Mouse (Mus musculus) liver, embryonic 14.5 days (tissue): Measurements from ENCODE around the gene Xbp1. TPM values are rescaled to one million over a fixed set of nuclear protein-coding genes. Genes with fewer than 3 reads are reported as not detected.

Source experiments
- ATAC-seq: fragments of 200-750 bp; cut with Nextera tagmentation; 2 replicates; pipeline ENCODE4 v1.8.0; 2017; ENCODE audit warnings: moderate number of reproducible peaks, mild to moderate bottlenecking, moderate library complexity; ENCODE audit not compliant: insufficient read depth
- DNase-seq, 3 experiments: peaks; one replicate each; pipeline ENCODE4 v3.0.0-alpha.2; 2012 to 2013; ENCODE audit warnings: low read depth in 3 of 3, low spot score in 3 of 3
- H3K27ac ChIP-seq: fragments of 300-500 bp; sonication (generic); 2 replicates; pipeline ENCODE4 v1.5.1; 2014; ENCODE audit warnings: moderate library complexity, mild to moderate bottlenecking, control low read depth, inconsistent platforms
- H3K27me3 ChIP-seq: fragments of 300-500 bp; sonication (generic); 2 replicates; pipeline ENCODE4 v1.6.1; 2014; ENCODE audit warnings: mild to moderate bottlenecking, low read length, moderate library complexity; ENCODE audit not compliant: control insufficient read depth, insufficient read depth
- H3K36me3 ChIP-seq: fragments of 300-500 bp; sonication (generic); replicated peaks from 2 replicates; pipeline ENCODE4 v1.6.1; 2014; ENCODE audit warnings: low read depth; ENCODE audit not compliant: control insufficient read depth, insufficient read depth
- H3K4me1 ChIP-seq, 2 experiments: fragments of 200-500 bp in 1 of 2; fragments of 300-500 bp in 1 of 2; sonication (generic) in 1 of 2; replicated peaks; 2 replicates each; pipeline ENCODE4 v1.6.1; 2012 to 2014; ENCODE audit warnings: antibody characterized with exemption in 1 of 2, inconsistent platforms in 1 of 2, low read length in 1 of 2; ENCODE audit not compliant: control insufficient read depth in 2 of 2, insufficient read depth in 2 of 2
- H3K4me2 ChIP-seq: fragments of 300-500 bp; sonication (generic); 2 replicates; pipeline ENCODE4 v1.6.1; 2014; ENCODE audit warnings: low read depth, mild to moderate bottlenecking, control low read depth, moderate library complexity
- H3K4me3 ChIP-seq, 2 experiments: fragments of 200-500 bp in 1 of 2; fragments of 300-500 bp in 1 of 2; sonication (generic) in 1 of 2; 2 replicates each; pipeline ENCODE4 v1.5.1; 2012 to 2014; ENCODE audit warnings: low read depth in 2 of 2, low read length in 2 of 2, mild to moderate bottlenecking in 2 of 2, control low read depth in 1 of 2, inconsistent platforms in 1 of 2, moderate library complexity in 1 of 2; ENCODE audit not compliant: insufficient read depth in 1 of 2
- H3K9ac ChIP-seq: fragments of 300-500 bp; sonication (generic); replicated peaks from 2 replicates; pipeline ENCODE4 v1.6.1; 2014; ENCODE audit warnings: mild to moderate bottlenecking, control low read depth, moderate library complexity
- H3K9me3 ChIP-seq: fragments of 300-500 bp; sonication (generic); 2 replicates; pipeline ENCODE4 v1.6.1; 2016; ENCODE audit warnings: low read length, mixed read lengths; ENCODE audit not compliant: control insufficient read depth
- CTCF ChIP-seq: IDR thresholded peaks from 2 replicates; pipeline ENCODE4 v1.5.1; 2016; ENCODE audit warnings: antibody characterized with exemption, low read depth, control low read depth
- EP300 ChIP-seq: IDR thresholded peaks from 2 replicates; pipeline ENCODE4 v1.6.1; 2016; ENCODE audit warnings: antibody characterized with exemption, low read depth
- WGBS: fragments of 180-500 bp; shearing (Covaris S2); extraction: QIAGEN DNeasy Blood & Tissue Kit; methylation state at CpG from one replicate; pipeline ENCODE4 v1.1.7; 2014; ENCODE audit not compliant: insufficient replicate concordance; 5-methylcytosine and 5-hydroxymethylcytosine counted together
- polyA plus RNA-seq, 2 experiments: library from polyadenylated mRNA; depleted of rRNA in 1 of 2; stranded (reverse) in 1 of 2; unstranded in 1 of 2; fragments of >200 nt; fragmentation: Nextera tagmentation in 1 of 2; extraction: Ambion mirVana in 1 of 2; gene quantifications; 2 replicates each; pipeline versions ENCODE4 v1.2.1 to v1.2.3; 2012 to 2014

Xbp1 gene
- polyA plus RNA-seq, 2 experiments = 33.6 to 92.5 TPM

GRCm38 (mm10) chr11:5491912-5492311 is 28.5 kb upstream of the Xbp1 start:
- H3K36me3 ChIP-seq = no peaks in the 10 kb centered on the region
- DNase-seq (no peak), ATAC-seq (no peak)
- H3K27me3 ChIP-seq = no peaks in the 10 kb centered on the region
- no peaks in the 10 kb centered on the region for H3K9me3 ChIP-seq
- no peak overlapping the region for H3K9ac ChIP-seq
- H3K27ac ChIP-seq = no peak overlapping the region
- peaks cover 0 to 9% of the 10 kb centered on the region in 2 experiments; a peak in 1 of 4 replicates for H3K4me1 ChIP-seq
- no peak overlapping the region for H3K4me3 ChIP-seq
- 48% methylated on average over 7 of the region's 7 CpGs for WGBS
- no peak overlapping the region for H3K4me2 ChIP-seq
- TF ChIP-seq CTCF (no peak), EP300 (no peak)

GRCm38 (mm10) chr11:5493869-5494268 is 26.6 kb upstream of the Xbp1 start:
- no peak for DNase-seq
- H3K27ac ChIP-seq = no peak overlapping the region
- 40% methylated on average over 2 of the region's 2 CpGs for WGBS
- TF ChIP-seq EP300 (no peak), CTCF (no peak)
- no peak for ATAC-seq
- peaks cover 0 to 12% of the 10 kb centered on the region in 2 experiments; a peak in 2 of 4 replicates for H3K4me1 ChIP-seq
- H3K27me3 ChIP-seq = no peaks in the 10 kb centered on the region
- H3K4me2 ChIP-seq = no peak overlapping the region
- no peak overlapping the region for H3K4me3 ChIP-seq
- H3K9ac ChIP-seq = no peak overlapping the region
- H3K9me3 ChIP-seq = no peaks in the 10 kb centered on the region
- no peaks in the 10 kb centered on the region for H3K36me3 ChIP-seq

- 70% methylated on average over 12 of the region's 12 CpGs for WGBS
- no peak overlapping the region for H3K4me3 ChIP-seq
- H3K9ac ChIP-seq = no peak overlapping the region
- H3K4me2 ChIP-seq = no peak overlapping the region
- H3K9me3 ChIP-seq = no peaks in the 10 kb centered on the region
- peaks cover 0 to 15% of the 10 kb centered on the region in 2 experiments; a peak in 2 of 4 replicates for H3K4me1 ChIP-seq
- H3K27ac ChIP-seq = no peak overlapping the region
- no peaks in the 10 kb centered on the region for H3K27me3 ChIP-seq
- DNase-seq (no peak), ATAC-seq (no peak)
- no peaks in the 10 kb centered on the region for H3K36me3 ChIP-seq
- TF ChIP-seq CTCF (no peak), EP300 (no peak)
Measured at GRCm38 (mm10) chr11:5495286-5495832, 25.1 kb upstream of the Xbp1 start.

GRCm38 (mm10) chr11:5495906-5496305 is 24.6 kb upstream of the Xbp1 start:
- DNase-seq = no peak
- Histone ChIP-seq H3K36me3 (no peaks in the 10 kb centered on the region), H3K4me2 (no peak overlapping the region), H3K9ac (no peak overlapping the region), H3K27ac (no peak overlapping the region), H3K4me1 (peaks cover 0 to 15% of the 10 kb centered on the region in 2 experiments; a peak in 2 of 4 replicates), H3K4me3 (no peak overlapping the region), H3K9me3 (no peaks in the 10 kb centered on the region), H3K27me3 (no peaks in the 10 kb centered on the region)
- ATAC-seq = no peak
- no peak for TF ChIP-seq EP300
- TF ChIP-seq CTCF = no peak
- WGBS = 63% methylated on average over 5 of the region's 5 CpGs

GRCm38 (mm10) chr11:5496559-5497248 is 23.8 kb upstream of the Xbp1 start:
- Histone ChIP-seq H3K4me3 (no peak overlapping the region), H3K27ac (no peak overlapping the region), H3K9ac (no peak overlapping the region), H3K4me1 (peaks cover 0 to 10% of the 10 kb centered on the region in 2 experiments; a peak in 2 of 4 replicates), H3K4me2 (no peak overlapping the region), H3K36me3 (no peaks in the 10 kb centered on the region), H3K9me3 (no peaks in the 10 kb centered on the region), H3K27me3 (no peaks in the 10 kb centered on the region)
- TF ChIP-seq EP300 (no peak), CTCF (peak; percentile 56)
- 76% methylated on average over 13 of the region's 13 CpGs for WGBS
- DNase-seq (no peak), ATAC-seq (no peak)
